In genomic region chr10:84836104-84836503, GRCm38 (mm10) we compare ENCODE assay signal across 9 mouse cellular contexts.
DNase-seq lines count a peak whose midpoint lies in the region; ATAC-seq lines count a peak whose summit lies in the region.
"Had no signal": no experiment of that assay in that cellular context is flagged by ENCODE, and none has a peak within 500 bp of the region (broad histone marks: within the 10 kb centered on the region; RNA-seq: fewer than 3 reads in every experiment).

No protein-coding gene starts in this region.

- 0 out of 2 replicates have a peak, but pooled peaks have one; percentile 47 for ATAC-seq in hindbrain, embryonic 11.5 days (ENCODE audit: low FRiP score)
- no peak; the same call in 1 of the 2 replicates for ATAC-seq in hindbrain, embryonic 16.5 days
- ATAC-seq in megakaryocyte, adult 5-6 weeks (ENCODE audit: poor library complexity, severe bottlenecking), result peak; percentile 51; the same call in 1 of the 2 replicates

- H3K4me2 ChIP-seq in hindbrain, embryonic 11.5 days (replicated peaks; ENCODE audit: low read depth, low read length), result no peak overlapping the region
- H3K4me2 ChIP-seq in hindbrain, embryonic 16.5 days (ENCODE audit: low read length), result no peak overlapping the region
- H3K4me2 ChIP-seq: embryonic facial prominence, embryonic 12.5 days had no signal

- no peaks in the 10 kb centered on the region for H3K9me3 ChIP-seq in hindbrain, embryonic 11.5 days (ENCODE audit: control insufficient read depth, low read length)
- H3K9me3 ChIP-seq in hindbrain, embryonic 16.5 days (ENCODE audit: control insufficient read depth, low read length), result no peaks in the 10 kb centered on the region
- H3K9me3 ChIP-seq: embryonic facial prominence, embryonic 12.5 days had no signal

- no peak overlapping the region for H3K27ac ChIP-seq in hindbrain, embryonic 11.5 days (ENCODE audit: low read depth, low read length)
- no peak overlapping the region for H3K27ac ChIP-seq in hindbrain, embryonic 16.5 days (ENCODE audit: low read depth, low read length)
- H3K27ac ChIP-seq: embryonic facial prominence, embryonic 12.5 days had no signal

- WGBS in hindbrain, embryonic 11.5 days, result 34% methylated on average over 4 of the region's 4 CpGs
- WGBS in hindbrain, embryonic 16.5 days, result 32% methylated on average over 4 of the region's 4 CpGs

- H3K4me3 ChIP-seq in hindbrain, embryonic 11.5 days (ENCODE audit: low read depth, low read length), result no peak overlapping the region
- no peak overlapping the region for H3K4me3 ChIP-seq in hindbrain, embryonic 16.5 days (ENCODE audit: low read length)
- H3K4me3 ChIP-seq: embryonic facial prominence, embryonic 12.5 days had no signal

- H3K27me3 ChIP-seq in hindbrain, embryonic 11.5 days (ENCODE audit: control insufficient read depth, insufficient read depth, low read length), result no peaks in the 10 kb centered on the region
- no peaks in the 10 kb centered on the region for H3K27me3 ChIP-seq in hindbrain, embryonic 16.5 days (replicated peaks; ENCODE audit: control insufficient read depth, insufficient read depth, low read length)
- H3K27me3 ChIP-seq: embryonic facial prominence, embryonic 12.5 days had no signal

- no peak for DNase-seq in hindbrain, embryonic 11.5 days (ENCODE audit: low spot score)
- DNase-seq in B cell, adult 2 months, result peak; percentile 25 to 26
- DNase-seq in NIH3T3 (ENCODE audit: low read depth), result peak; percentile 64
- DNase-seq in heart, postnatal 4 days, result peak; percentile 37
- no peak for DNase-seq in urinary bladder, adult 18-20 months (ENCODE audit: low spot score in 2 of 2)
- DNase-seq in right cerebral cortex, postnatal 14 days, result no peak

- H3K9ac ChIP-seq in hindbrain, embryonic 11.5 days (ENCODE audit: low read depth, low read length), result no peak overlapping the region
- H3K9ac ChIP-seq in hindbrain, embryonic 16.5 days (ENCODE audit: low read depth, low read length), result no peak overlapping the region
- H3K9ac ChIP-seq: embryonic facial prominence, embryonic 12.5 days had no signal

- 0 out of 2 replicates have a peak, but pooled peaks cover 2% of the 10 kb centered on the region for H3K4me1 ChIP-seq in hindbrain, embryonic 11.5 days (replicated peaks; ENCODE audit: control insufficient read depth, insufficient read depth, low read length)
- H3K4me1 ChIP-seq in hindbrain, embryonic 16.5 days (ENCODE audit: control insufficient read depth, insufficient read depth, low read depth, low read length), result no peaks in the 10 kb centered on the region
- H3K4me1 ChIP-seq: embryonic facial prominence, embryonic 12.5 days had no signal

- no peaks in the 10 kb centered on the region for H3K36me3 ChIP-seq in hindbrain, embryonic 11.5 days (ENCODE audit: control insufficient read depth, insufficient read depth, low read length)
- no peaks in the 10 kb centered on the region for H3K36me3 ChIP-seq in hindbrain, embryonic 16.5 days (ENCODE audit: control insufficient read depth, insufficient read depth, low read length)
- H3K36me3 ChIP-seq: embryonic facial prominence, embryonic 12.5 days had no signal

Comparison
In these comparisons a context has a peak if more than half of its experiments do, and no peak if none do; other contexts are left out.
1. DNase-seq: peak in B cell, adult 2 months (2 of 2), NIH3T3 (single experiment) and heart, postnatal 4 days (single experiment); none in hindbrain, embryonic 11.5 days (single experiment), urinary bladder, adult 18-20 months (0 of 2) and right cerebral cortex, postnatal 14 days (single experiment).